ENCODE assay signal across 11 mouse cellular contexts in genomic region chr6:87257981-87258775, GRCm38 (mm10).
DNase-seq lines count a peak whose midpoint lies in the region; ATAC-seq lines count a peak whose summit lies in the region.
"Had no signal": no experiment of that assay in that cellular context is flagged by ENCODE, and none has a peak within 500 bp of the region (broad histone marks: within the 10 kb centered on the region; RNA-seq: fewer than 3 reads in every experiment).

No protein-coding gene starts in this region.

- 82% methylated on average over 7 of the region's 7 CpGs for WGBS in hindbrain, embryonic 14.5 days
- WGBS in hindbrain, embryonic 12.5 days = 74% methylated on average over 7 of the region's 7 CpGs
- 51% methylated on average over 7 of the region's 7 CpGs for WGBS in embryonic facial prominence, embryonic 14.5 days

- no peak overlapping the region for H3K9ac ChIP-seq in hindbrain, embryonic 14.5 days
- H3K9ac ChIP-seq in hindbrain, embryonic 12.5 days = no peak overlapping the region
- no peak overlapping the region for H3K9ac ChIP-seq in embryonic facial prominence, embryonic 14.5 days (ENCODE audit: low read depth, low read length)
- H3K9ac ChIP-seq: limb, embryonic 12.5 days; neural tube, embryonic 12.5 days had no signal

- no peaks in the 10 kb centered on the region for H3K9me3 ChIP-seq in hindbrain, embryonic 14.5 days (ENCODE audit: control insufficient read depth, low read length)
- no peaks in the 10 kb centered on the region for H3K9me3 ChIP-seq in hindbrain, embryonic 12.5 days (replicated peaks)
- H3K9me3 ChIP-seq in embryonic facial prominence, embryonic 14.5 days (ENCODE audit: control insufficient read depth, low read length) = no peaks in the 10 kb centered on the region
- H3K9me3 ChIP-seq: limb, embryonic 12.5 days; neural tube, embryonic 12.5 days had no signal

- no peak for ATAC-seq in hindbrain, embryonic 14.5 days (ENCODE audit: low FRiP score)
- no peak for ATAC-seq in hindbrain, embryonic 12.5 days (ENCODE audit: low FRiP score)
- ATAC-seq in embryonic facial prominence, embryonic 14.5 days (ENCODE audit: low read depth) = peak; percentile 47; the same call in 1 of the 2 replicates

- no peaks in the 10 kb centered on the region for H3K36me3 ChIP-seq in hindbrain, embryonic 14.5 days (replicated peaks; ENCODE audit: control insufficient read depth, insufficient read depth)
- 0 out of 2 replicates have a peak, but pooled peaks cover 5% of the 10 kb centered on the region for H3K36me3 ChIP-seq in hindbrain, embryonic 12.5 days
- peaks cover 32% of the 10 kb centered on the region for H3K36me3 ChIP-seq in embryonic facial prominence, embryonic 14.5 days (ENCODE audit: control insufficient read depth, insufficient read depth, low read length)
- H3K36me3 ChIP-seq: neural tube, embryonic 12.5 days had no signal

- H3K4me1 ChIP-seq in hindbrain, embryonic 14.5 days (replicated peaks; ENCODE audit: control insufficient read depth, insufficient read depth, low read length) = 0 out of 2 replicates have a peak, but pooled peaks cover 5% of the 10 kb centered on the region
- H3K4me1 ChIP-seq in hindbrain, embryonic 12.5 days = 0 out of 2 replicates have a peak, but pooled peaks cover 7% of the 10 kb centered on the region
- H3K4me1 ChIP-seq in embryonic facial prominence, embryonic 14.5 days (ENCODE audit: control insufficient read depth, insufficient read depth, low read length) = peaks cover 35% of the 10 kb centered on the region
- H3K4me1 ChIP-seq: neural tube, embryonic 12.5 days had no signal

- no peak overlapping the region for H3K4me3 ChIP-seq in hindbrain, embryonic 14.5 days (replicated peaks; ENCODE audit: low read length)
- H3K4me3 ChIP-seq in hindbrain, embryonic 12.5 days = no peak overlapping the region
- H3K4me3 ChIP-seq in embryonic facial prominence, embryonic 14.5 days (ENCODE audit: low read depth, low read length) = no peak overlapping the region
- H3K4me3 ChIP-seq: limb, embryonic 12.5 days; neural tube, embryonic 12.5 days had no signal

- no peak for DNase-seq in hindbrain, embryonic 14.5 days (ENCODE audit: low spot score)
- DNase-seq in embryonic facial prominence, embryonic 14.5 days (ENCODE audit: low spot score) = peak; percentile 87
- DNase-seq in left cerebral cortex, adult 11 months (ENCODE audit: low spot score) = peak; percentile 24
- DNase-seq in right cerebral cortex, adult 18-20 months = peak; percentile 70
- no peak for DNase-seq in cerebellum, adult 11 months
- no peak for DNase-seq in adrenal gland, postnatal 36 days
- no peak for DNase-seq in MN1 (ENCODE audit: low spot score)
- DNase-seq: cerebellum, adult 8-10 months had no signal

- H3K27ac ChIP-seq in hindbrain, embryonic 14.5 days = peak overlapping the region; percentile 16; the same call in 1 of the 2 replicates
- H3K27ac ChIP-seq in hindbrain, embryonic 12.5 days = no peak overlapping the region
- H3K27ac ChIP-seq in embryonic facial prominence, embryonic 14.5 days (replicated peaks; ENCODE audit: low read depth, low read length) = peak overlapping the region; percentile 66
- H3K27ac ChIP-seq: limb, embryonic 12.5 days; neural tube, embryonic 12.5 days had no signal

- H3K4me2 ChIP-seq in hindbrain, embryonic 14.5 days (replicated peaks) = no peak overlapping the region
- no peak overlapping the region for H3K4me2 ChIP-seq in hindbrain, embryonic 12.5 days (replicated peaks)
- H3K4me2 ChIP-seq in embryonic facial prominence, embryonic 14.5 days (ENCODE audit: low read depth, low read length) = no peak overlapping the region
- H3K4me2 ChIP-seq: limb, embryonic 12.5 days; neural tube, embryonic 12.5 days had no signal

- H3K27me3 ChIP-seq in hindbrain, embryonic 14.5 days (ENCODE audit: control insufficient read depth, insufficient read depth, low read length) = no peaks in the 10 kb centered on the region
- no peaks in the 10 kb centered on the region for H3K27me3 ChIP-seq in hindbrain, embryonic 12.5 days
- H3K27me3 ChIP-seq in embryonic facial prominence, embryonic 14.5 days (replicated peaks; ENCODE audit: control insufficient read depth, insufficient read depth, low read length) = no peaks in the 10 kb centered on the region
- H3K27me3 ChIP-seq: limb, embryonic 12.5 days; neural tube, embryonic 12.5 days had no signal

Comparison
In these comparisons a context has a peak if more than half of its experiments do, and no peak if none do; other contexts are left out.
1. DNase-seq: peak in embryonic facial prominence, embryonic 14.5 days (single experiment), left cerebral cortex, adult 11 months (single experiment) and right cerebral cortex, adult 18-20 months (single experiment); none in hindbrain, embryonic 14.5 days (single experiment), cerebellum, adult 11 months (single experiment), adrenal gland, postnatal 36 days (0 of 2) and MN1 (single experiment).